8 mouse cellular contexts compared by ENCODE assay signal in genomic region chr15:80092599-80092998, GRCm38 (mm10). TPM values are rescaled to one million over a fixed set of nuclear protein-coding genes. Genes with fewer than 3 reads are reported as not detected.
DNase-seq lines count a peak whose midpoint lies in the region; ATAC-seq and TF ChIP-seq lines count a peak whose summit lies in the region.

No protein-coding gene starts in this region.

- H3K36me3 ChIP-seq in hindbrain, embryonic 12.5 days: no peaks in the 10 kb centered on the region
- H3K36me3 ChIP-seq in neural tube, embryonic 12.5 days: no peaks in the 10 kb centered on the region
- H3K36me3 ChIP-seq in kidney, adult 2 months (ENCODE audit: control insufficient read depth, insufficient read depth, low read length): no peaks in the 10 kb centered on the region

- no peaks in the 10 kb centered on the region for H3K9me3 ChIP-seq in hindbrain, embryonic 12.5 days (replicated peaks)
- H3K9me3 ChIP-seq in neural tube, embryonic 12.5 days: no peaks in the 10 kb centered on the region

- peaks cover 49% of the 10 kb centered on the region for H3K27me3 ChIP-seq in hindbrain, embryonic 12.5 days
- H3K27me3 ChIP-seq in neural tube, embryonic 12.5 days (replicated peaks): peaks cover 31% of the 10 kb centered on the region
- H3K27me3 ChIP-seq in kidney, adult 2 months (replicated peaks; ENCODE audit: control insufficient read depth, insufficient read depth, low read length): no peaks in the 10 kb centered on the region

- no peak overlapping the region; the same call in 1 of the 2 replicates for H3K9ac ChIP-seq in hindbrain, embryonic 12.5 days
- H3K9ac ChIP-seq in neural tube, embryonic 12.5 days: peak overlapping the region; percentile 78; the same call in 1 of the 2 replicates

- H3K4me2 ChIP-seq in hindbrain, embryonic 12.5 days (replicated peaks): peak overlapping the region; percentile 94
- H3K4me2 ChIP-seq in neural tube, embryonic 12.5 days (replicated peaks): peak overlapping the region; percentile 93

- H3K27ac ChIP-seq in hindbrain, embryonic 12.5 days: no peak overlapping the region
- H3K27ac ChIP-seq in neural tube, embryonic 12.5 days: no peak overlapping the region
- no peak overlapping the region for H3K27ac ChIP-seq in kidney, adult 2 months (ENCODE audit: insufficient read depth, low read depth, low read length)

- ATAC-seq in hindbrain, embryonic 12.5 days (ENCODE audit: low FRiP score): no peak
- ATAC-seq in neural tube, embryonic 12.5 days (ENCODE audit: low FRiP score, low read depth): no peak

- peaks cover 26% of the 10 kb centered on the region for H3K4me1 ChIP-seq in hindbrain, embryonic 12.5 days
- H3K4me1 ChIP-seq in neural tube, embryonic 12.5 days: peaks cover 23% of the 10 kb centered on the region
- H3K4me1 ChIP-seq in kidney, adult 2 months (ENCODE audit: control insufficient read depth, insufficient read depth, low read length): peaks cover 5% of the 10 kb centered on the region; the same call in 1 of the 2 replicates

- no peak for TF ChIP-seq CTCF in kidney, adult 2 months (conservative IDR thresholded peaks at IDR 0.05; ENCODE audit: insufficient read depth, insufficient read length, low read depth, low read length)

- WGBS in hindbrain, embryonic 12.5 days: 17% methylated on average over 8 of the region's 8 CpGs
- WGBS in neural tube, embryonic 12.5 days: 15% methylated on average over 8 of the region's 8 CpGs
- WGBS in kidney, adult 2 months: 38% methylated on average over 8 of the region's 8 CpGs

- DNase-seq in left cerebral cortex, postnatal 25 days (ENCODE audit: low spot score in 2 of 2): peak; percentile 49 to 66
- no peak for DNase-seq in left cerebral cortex, postnatal 14 days (ENCODE audit: low spot score in 2 of 2)
- DNase-seq in cerebellum, adult 11-12 months: peak; percentile 91
- no peak for DNase-seq in lung, adult 18-20 months
- DNase-seq in kidney, adult 2 months: no peak
- DNase-seq in lung, postnatal 14 days: no peak

- intact Hi-C loops in left cerebral cortex, postnatal 25 days (cut with DNase I): no loop called here
- intact Hi-C loops in left cerebral cortex, postnatal 14 days (cut with DNase I): loop anchor here (5.0 kb wide), 2 partner anchors 40 to 135 kb away; partner anchors contain the start of gene Tab1

- no peak for TF ChIP-seq POLR2A in kidney, adult 2 months (IDR thresholded peaks at IDR 0.05; ENCODE audit: low read depth, low read length)

- peak overlapping the region; percentile 72; the same call in 1 of the 2 replicates for H3K4me3 ChIP-seq in hindbrain, embryonic 12.5 days
- H3K4me3 ChIP-seq in neural tube, embryonic 12.5 days: peak overlapping the region; percentile 71
- H3K4me3 ChIP-seq in kidney, adult 2 months (ENCODE audit: insufficient read depth, low read depth, low read length): no peak overlapping the region

RNA-seq across cellular contexts. Expression of gene Rpl3, which starts 0.9 kb away (rescaled TPM):
- total RNA-seq in left cerebral cortex, postnatal 25 days (2021): 100 to 1,000 TPM; 457 to 461 TPM
- total RNA-seq in left cerebral cortex, postnatal 14 days (2021): 100 to 1,000 TPM; 449 to 461 TPM
- polyA plus RNA-seq in hindbrain, embryonic 12.5 days (2016; fragmentation: Nextera tagmentation; extraction: Ambion mirVana): 642 and 670 TPM in 2 replicates
- 652 and 670 TPM in 2 replicates for polyA plus RNA-seq in neural tube, embryonic 12.5 days (2016; fragmentation: Nextera tagmentation; extraction: Ambion mirVana)
- 511 and 689 TPM in 2 replicates for polyA plus RNA-seq in kidney, adult 2 months (2012; rRNA removed)

RNA-seq across cellular contexts. Expression of gene Syngr1, which starts 1.5 kb away (rescaled TPM):
- total RNA-seq in left cerebral cortex, postnatal 25 days (2021): 100 to 1,000 TPM; 463 to 509 TPM
- total RNA-seq in left cerebral cortex, postnatal 14 days (2021): 100 to 1,000 TPM; 534 to 540 TPM
- polyA plus RNA-seq in hindbrain, embryonic 12.5 days (2016; fragmentation: Nextera tagmentation; extraction: Ambion mirVana): 11.6 and 14.3 TPM in 2 replicates
- 15.8 and 19.6 TPM in 2 replicates for polyA plus RNA-seq in neural tube, embryonic 12.5 days (2016; fragmentation: Nextera tagmentation; extraction: Ambion mirVana)
- polyA plus RNA-seq in kidney, adult 2 months (2012; rRNA removed): 94.8 and 106 TPM in 2 replicates

RNA-seq across cellular contexts. Expression of gene Tab1, which starts 40.3 kb away (rescaled TPM):
- total RNA-seq in left cerebral cortex, postnatal 25 days (2021): 10 to 100 TPM; 22.3 to 28.6 TPM
- total RNA-seq in left cerebral cortex, postnatal 14 days (2021): 10 to 100 TPM; 26.2 to 27.8 TPM
- 42.1 and 44.0 TPM in 2 replicates for polyA plus RNA-seq in hindbrain, embryonic 12.5 days (2016; fragmentation: Nextera tagmentation; extraction: Ambion mirVana)
- polyA plus RNA-seq in neural tube, embryonic 12.5 days (2016; fragmentation: Nextera tagmentation; extraction: Ambion mirVana): 41.6 and 42.4 TPM in 2 replicates
- 26.7 and 28.5 TPM in 2 replicates for polyA plus RNA-seq in kidney, adult 2 months (2012; rRNA removed)

Comparison
In these comparisons a context has a peak if more than half of its experiments do, and no peak if none do; other contexts are left out.
1. DNase-seq: peak in left cerebral cortex, postnatal 25 days (2 of 2) and cerebellum, adult 11-12 months (single experiment); none in left cerebral cortex, postnatal 14 days (0 of 2), lung, adult 18-20 months (0 of 2), kidney, adult 2 months (single experiment) and lung, postnatal 14 days (single experiment).